Mouse (Mus musculus) heart, adult 11 months (tissue): ENCODE results near the gene Lrpprc.
A peak's percentile ranks its signal among the peaks of the same experiment; 100 is the strongest.

ENCODE experiments used
- DNase-seq: peaks from one replicate; pipeline ENCODE4 v3.0.0; 2022

Gene Lrpprc

GRCm38 (mm10) chr17:84658951-84659350 lies 131.6 kb downstream of the Lrpprc start:
- DNase-seq, result peak; percentile 35

GRCm38 (mm10) chr17:84658195-84658594 lies 132.4 kb downstream of the Lrpprc start:
- peak; percentile 84 for DNase-seq

- peak; percentile 67 for DNase-seq
Observed at GRCm38 (mm10) chr17:84657782-84658181, 132.8 kb downstream of the Lrpprc start.

GRCm38 (mm10) chr17:84657422-84657732 lies 133.2 kb downstream of the Lrpprc start:
- DNase-seq, result peak; percentile 67

GRCm38 (mm10) chr17:84656653-84657421 lies 133.8 kb downstream of the Lrpprc start:
- DNase-seq, result no peak

GRCm38 (mm10) chr17:84656205-84656604 lies 134.4 kb downstream of the Lrpprc start:
- DNase-seq, result peak; percentile 72
